Mouse (Mus musculus) stomach, postnatal 0 days (tissue): ENCODE measurements at regions not wholly inside any gene's neighbourhood (a gene's known extent, or its start where the extent isn't known, plus 50 kb on each side); places are given as distances from the start of the nearest gene placed in this dataset.

Experiments
- ATAC-seq: fragments of 200-750 bp; cut with Nextera tagmentation; 2 replicates; pipeline ENCODE4 v1.8.0; 2017; ENCODE audit not compliant: low FRiP score, low TSS enrichment
- DNase-seq: peaks from one replicate; pipeline ENCODE4 v3.0.0-alpha.2; 2016; ENCODE audit warnings: low spot score
- H3K27ac ChIP-seq: fragments of 300-500 bp; sonication (generic); replicated peaks from 2 replicates; pipeline ENCODE4 v1.5.1; 2014; ENCODE audit warnings: mild to moderate bottlenecking, control low read depth
- H3K27me3 ChIP-seq: fragments of 300-500 bp; sonication (generic); 2 replicates; pipeline ENCODE4 v1.6.1; 2014; ENCODE audit warnings: low read length; ENCODE audit not compliant: control insufficient read depth, insufficient read depth
- H3K36me3 ChIP-seq: fragments of 300-500 bp; sonication (generic); 2 replicates; pipeline ENCODE4 v1.6.1; 2014; ENCODE audit warnings: low read length, mixed read lengths; ENCODE audit not compliant: control insufficient read depth, insufficient read depth
- H3K4me1 ChIP-seq: fragments of 300-500 bp; sonication (generic); replicated peaks from 2 replicates; pipeline ENCODE4 v1.6.1; 2014; ENCODE audit warnings: antibody characterized with exemption; ENCODE audit not compliant: control insufficient read depth, insufficient read depth
- H3K4me2 ChIP-seq: fragments of 300-500 bp; sonication (generic); replicated peaks from 2 replicates; pipeline ENCODE4 v1.6.1; 2014; ENCODE audit warnings: low read depth, mild to moderate bottlenecking, control low read depth, moderate library complexity
- H3K4me3 ChIP-seq: fragments of 300-500 bp; sonication (generic); 2 replicates; pipeline ENCODE4 v1.5.1; 2014; ENCODE audit warnings: low read depth, low read length, control low read depth
- H3K9ac ChIP-seq: fragments of 300-500 bp; sonication (generic); 2 replicates; pipeline ENCODE4 v1.6.1; 2014; ENCODE audit warnings: mild to moderate bottlenecking, low read length, control low read depth, mixed read lengths
- H3K9me3 ChIP-seq: fragments of 300-500 bp; sonication (generic); 2 replicates; pipeline ENCODE4 v1.6.1; 2016; ENCODE audit warnings: low read length; ENCODE audit not compliant: control insufficient read depth
- CTCF ChIP-seq: IDR thresholded peaks from 2 replicates; pipeline ENCODE4 v1.5.1; 2016; ENCODE audit warnings: antibody characterized with exemption, low read depth, mild to moderate bottlenecking, moderate library complexity
- EP300 ChIP-seq: optimal IDR thresholded peaks from 2 replicates; pipeline ENCODE3; 2016; ENCODE audit warnings: antibody characterized with exemption
- WGBS: fragments of 180-500 bp; shearing (Covaris S2); extraction: QIAGEN DNeasy Blood & Tissue Kit; methylation state at CpG from one replicate; pipeline ENCODE4 v1.1.7; 2014; 5-methylcytosine and 5-hydroxymethylcytosine counted together

DNA sequence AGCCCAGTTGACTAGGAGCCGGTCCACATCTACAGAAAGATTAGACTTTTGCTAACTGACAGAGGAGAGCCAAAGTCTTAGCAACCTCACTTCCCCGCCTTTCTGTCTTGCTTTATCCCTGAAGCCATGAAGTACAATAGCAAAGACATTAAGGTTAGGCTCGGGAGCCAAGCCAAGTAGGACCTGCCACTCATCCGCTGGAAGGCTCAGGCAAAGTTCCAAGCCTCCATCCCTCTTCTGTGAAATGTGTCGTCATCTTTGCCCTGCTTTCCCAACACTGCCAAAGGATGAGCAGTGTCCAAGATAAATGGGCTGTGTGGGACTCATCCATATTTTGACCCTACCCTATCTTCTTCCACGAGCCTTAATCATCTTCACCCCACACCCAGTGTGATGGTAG is 250.6 kb upstream of the Cadm1 start:
- ATAC-seq (no peak), DNase-seq (no peak)
- Histone ChIP-seq H3K9me3 (no peaks in the 10 kb centered on the region), H3K27me3 (no peaks in the 10 kb centered on the region), H3K9ac (no peak overlapping the region), H3K4me3 (no peak overlapping the region), H3K27ac (no peak overlapping the region), H3K4me1 (peaks cover 5% of the 10 kb centered on the region; the same call in 1 of the 2 replicates), H3K36me3 (no peaks in the 10 kb centered on the region), H3K4me2 (no peak overlapping the region)
- TF ChIP-seq EP300 (no peak), CTCF (no peak)
- 41% methylated on average over 6 of the region's 6 CpGs for WGBS

DNA sequence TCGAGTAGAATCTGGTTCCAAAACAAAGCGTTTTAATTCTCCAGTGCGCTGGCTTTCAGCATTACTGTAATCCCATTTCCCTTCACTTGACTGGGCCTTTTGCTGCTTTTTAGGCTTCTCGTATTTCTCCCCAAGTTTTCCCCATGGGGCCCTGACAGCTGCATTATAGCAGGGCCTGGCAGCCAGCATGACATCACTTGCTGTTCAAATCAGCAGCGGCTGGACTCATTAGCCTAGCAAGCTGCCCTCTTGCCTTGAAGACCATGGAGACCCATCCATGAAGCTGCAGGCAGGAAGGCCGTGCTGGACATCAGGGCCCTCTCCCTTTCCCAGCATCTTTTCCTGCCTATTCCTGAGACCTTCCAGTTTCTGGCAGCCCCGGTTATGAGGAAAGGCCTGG is 249.8 kb upstream of the Cadm1 start:
- Histone ChIP-seq H3K4me1 (peaks cover 5% of the 10 kb centered on the region; the same call in 1 of the 2 replicates), H3K9me3 (no peaks in the 10 kb centered on the region), H3K9ac (no peak overlapping the region), H3K4me2 (no peak overlapping the region), H3K4me3 (no peak overlapping the region), H3K27ac (no peak overlapping the region), H3K36me3 (no peaks in the 10 kb centered on the region), H3K27me3 (no peaks in the 10 kb centered on the region)
- TF ChIP-seq EP300 (no peak), CTCF (no peak)
- DNase-seq (no peak), ATAC-seq (no peak)
- WGBS = 54% methylated on average over 7 of the region's 7 CpGs

DNA sequence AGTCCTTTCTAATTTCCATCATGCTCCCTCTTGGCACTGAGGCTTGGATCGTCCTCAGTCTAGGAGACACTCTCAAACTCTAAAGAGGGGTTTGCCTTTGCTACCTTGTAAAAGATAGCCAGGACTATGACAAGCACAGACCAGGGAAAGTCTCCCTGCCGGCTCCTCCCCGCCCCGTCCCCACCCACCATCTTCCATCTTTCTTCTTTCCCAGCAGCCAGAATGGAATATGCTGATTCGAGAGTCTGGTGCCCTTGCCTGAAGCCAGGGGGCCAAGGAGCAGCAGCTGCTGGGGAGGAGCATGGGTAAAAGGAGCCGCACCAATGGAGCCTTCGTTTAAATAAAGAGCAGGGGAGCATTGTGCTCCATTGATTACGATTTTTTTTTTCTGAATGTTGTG is 249.4 kb upstream of the Cadm1 start:
- H3K27me3 ChIP-seq = no peaks in the 10 kb centered on the region
- no peak overlapping the region for H3K27ac ChIP-seq
- no peaks in the 10 kb centered on the region for H3K9me3 ChIP-seq
- 60% methylated on average over 8 of the region's 8 CpGs for WGBS
- H3K4me1 ChIP-seq = peaks cover 5% of the 10 kb centered on the region; the same call in 1 of the 2 replicates
- H3K4me2 ChIP-seq = no peak overlapping the region
- TF ChIP-seq CTCF = 0 out of 2 replicates have a peak, but pooled peaks have one; percentile 19
- no peak for TF ChIP-seq EP300
- no peaks in the 10 kb centered on the region for H3K36me3 ChIP-seq
- ATAC-seq (no peak), DNase-seq (no peak)
- H3K9ac ChIP-seq = no peak overlapping the region
- H3K4me3 ChIP-seq = no peak overlapping the region

DNA sequence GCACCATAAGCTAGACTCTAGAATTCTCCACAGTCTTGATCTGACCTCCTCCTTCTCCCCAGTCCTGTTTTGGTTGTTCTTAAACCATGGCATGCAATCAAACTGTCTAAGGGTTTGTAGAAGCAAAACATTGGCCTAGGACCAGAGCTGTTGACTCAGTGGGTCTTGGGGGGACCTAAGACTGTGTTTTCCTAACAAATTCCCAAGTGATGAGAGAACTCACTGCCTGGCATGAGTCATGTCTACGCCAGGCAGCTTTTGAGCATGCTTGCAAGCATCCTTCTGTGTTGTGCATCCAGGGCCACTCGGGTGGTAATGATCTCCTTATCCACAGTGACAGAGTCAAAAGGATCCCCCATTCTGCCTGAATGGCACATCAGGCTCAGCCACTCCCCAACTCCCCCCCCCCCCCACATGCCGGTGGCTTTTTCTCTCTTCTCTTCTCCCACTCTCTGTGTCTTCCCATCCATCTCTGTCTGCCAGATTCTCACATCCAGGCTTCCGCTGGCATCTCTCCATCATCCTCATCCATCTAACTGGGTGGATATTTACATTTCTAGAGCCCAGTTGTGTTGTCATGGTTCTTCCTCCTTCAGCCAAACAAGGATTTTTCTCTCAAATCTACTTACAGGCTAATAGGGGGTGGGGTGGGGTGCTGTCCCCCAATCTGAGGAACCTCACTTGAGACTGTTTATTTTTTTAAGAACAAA is 246.1 kb upstream of the Cadm1 start:
- no peaks in the 10 kb centered on the region for H3K9me3 ChIP-seq
- no peak for TF ChIP-seq CTCF
- no peak for TF ChIP-seq EP300
- DNase-seq (no peak), ATAC-seq (no peak; the same call in 1 of the 2 replicates)
- H3K27me3 ChIP-seq = no peaks in the 10 kb centered on the region
- no peak overlapping the region for H3K4me2 ChIP-seq
- 42% methylated on average over 4 of the region's 4 CpGs for WGBS
- H3K4me1 ChIP-seq = peaks cover 7% of the 10 kb centered on the region; the same call in 1 of the 2 replicates
- H3K36me3 ChIP-seq = no peaks in the 10 kb centered on the region
- H3K27ac ChIP-seq = no peak overlapping the region
- H3K9ac ChIP-seq = no peak overlapping the region
- no peak overlapping the region for H3K4me3 ChIP-seq

DNA sequence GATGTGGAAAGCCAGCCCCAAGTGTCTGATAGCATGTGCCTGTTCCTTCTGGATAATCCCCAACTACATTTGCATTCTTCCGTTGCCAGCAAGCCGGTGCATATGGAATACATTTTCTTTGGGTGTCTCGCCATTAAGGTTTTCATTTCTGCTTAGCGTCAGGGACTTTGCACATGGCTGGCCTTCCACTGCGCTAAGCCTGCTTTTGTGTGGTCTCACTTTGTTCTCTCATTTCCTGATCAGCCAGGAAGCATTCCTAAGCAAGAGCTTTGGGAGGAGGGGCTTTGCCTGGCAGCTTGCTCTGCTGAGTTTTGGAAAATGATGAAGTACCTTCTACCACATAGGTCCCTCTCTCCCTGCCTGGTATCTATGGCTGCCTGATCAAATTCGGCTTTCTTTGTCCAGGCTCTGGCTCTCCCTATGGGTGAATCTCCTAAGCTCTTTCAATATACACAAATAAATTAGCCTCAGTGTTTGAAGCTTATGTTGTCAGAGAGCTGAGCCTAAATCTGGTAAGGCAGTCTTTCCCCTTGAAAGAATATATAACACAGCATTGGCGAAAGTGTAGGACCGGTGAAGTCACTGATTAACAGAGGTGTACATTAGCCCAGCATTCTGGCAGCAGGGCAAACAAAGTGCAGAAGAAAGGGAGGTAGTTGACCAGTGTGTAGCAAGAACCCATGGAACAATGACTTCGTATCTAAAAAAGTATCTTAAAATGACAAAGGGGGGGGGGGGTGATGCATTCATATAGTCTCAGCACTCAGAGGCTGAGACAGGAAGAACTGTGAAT is 242.8 kb upstream of the Cadm1 start:
- H3K27me3 ChIP-seq = no peaks in the 10 kb centered on the region
- peaks cover 3% of the 10 kb centered on the region; the same call in 1 of the 2 replicates for H3K4me1 ChIP-seq
- no peaks in the 10 kb centered on the region for H3K36me3 ChIP-seq
- ATAC-seq (peak; percentile 71; the same call in 1 of the 2 replicates), DNase-seq (peak; percentile 29)
- H3K27ac ChIP-seq = no peak overlapping the region
- no peaks in the 10 kb centered on the region for H3K9me3 ChIP-seq
- TF ChIP-seq CTCF (no peak), EP300 (no peak)
- H3K4me3 ChIP-seq = no peak overlapping the region
- WGBS = 37% methylated on average over 9 of the region's 9 CpGs
- H3K9ac ChIP-seq = no peak overlapping the region
- no peak overlapping the region for H3K4me2 ChIP-seq
